In genomic region chr5:34360261-34360660, GRCm38 (mm10) we compare ENCODE assay signal across 21 mouse cellular contexts. TPM values are rescaled to one million over a fixed set of nuclear protein-coding genes. Genes with fewer than 3 reads are reported as not detected.
DNase-seq lines count a peak whose midpoint lies in the region; ATAC-seq and TF ChIP-seq lines count a peak whose summit lies in the region.
"Had no signal": no experiment of that assay in that cellular context is flagged by ENCODE, and none has a peak within 500 bp of the region (broad histone marks: within the 10 kb centered on the region; RNA-seq: fewer than 3 reads in every experiment).

No protein-coding gene starts in this region.

- no peak for TF ChIP-seq POLR2A in embryonic fibroblast, embryonic 13.5 days (IDR thresholded peaks at IDR 0.05; ENCODE audit: low read depth, low read length)

- peak overlapping the region; percentile 68 for H3K27ac ChIP-seq in embryonic fibroblast, embryonic 13.5 days (ENCODE audit: insufficient read depth, low read length)
- H3K27ac ChIP-seq: embryonic facial prominence, embryonic 13.5 days; embryonic facial prominence, embryonic 15.5 days; forebrain, embryonic 12.5 days had no signal

- no peak overlapping the region for H3K4me3 ChIP-seq in embryonic fibroblast, embryonic 13.5 days (ENCODE audit: insufficient read depth, low read length)
- H3K4me3 ChIP-seq: embryonic facial prominence, embryonic 13.5 days; embryonic facial prominence, embryonic 15.5 days; forebrain, embryonic 12.5 days had no signal

- DNase-seq in 3T3-L1 (ENCODE audit: low read depth, low spot score) (peak; percentile 75), NIH3T3 (ENCODE audit: low read depth) (peak; percentile 73)
- DNase-seq in kidney, adult 9 months = no peak
- DNase-seq: adrenal gland, adult 2 months; adrenal gland, postnatal 10 days; adrenal gland, postnatal 25 days; B cell, adult 2 months; cerebellum, adult 11-12 months; cerebellum, adult 2 months; cerebellum, adult 9-10 months; cerebellum, postnatal 10 days; cerebellum, postnatal 25 days; embryo, embryonic 11 days had no signal

- TF ChIP-seq CTCF in embryonic fibroblast, embryonic 13.5 days (IDR thresholded peaks at IDR 0.05; ENCODE audit: borderline replicate concordance, insufficient read depth, low read length) = no peak

- H3K4me1 ChIP-seq in embryonic fibroblast, embryonic 13.5 days (ENCODE audit: control insufficient read depth, insufficient read depth, low read length) = peaks cover 10% of the 10 kb centered on the region
- H3K4me1 ChIP-seq: embryonic facial prominence, embryonic 13.5 days; embryonic facial prominence, embryonic 15.5 days; forebrain, embryonic 12.5 days had no signal

- no peak for ATAC-seq in monocyte, adult 5-6 weeks (replicated peaks; ENCODE audit: insufficient number of reproducible peaks, low FRiP score, low TSS enrichment, poor library complexity, severe bottlenecking)
- ATAC-seq: CD4-positive, CD25-positive, alpha-beta regulatory T cell, adult 4 months; forebrain, embryonic 14.5 days; forebrain, embryonic 16.5 days had no signal

RNA-seq across cellular contexts. Expression of gene Fam193a, which starts 9.5 kb away (rescaled TPM):
- polyA plus RNA-seq in embryonic fibroblast, embryonic 13.5 days (2011; ENCODE audit: insufficient read length, low read depth, missing spikeins) = 32.9 and 39.7 TPM in 2 replicates
- total RNA-seq in monocyte, adult 5-6 weeks (2017) = 28.6 to 65.7 TPM (median 40.7 TPM) in 3 replicates

RNA-seq across cellular contexts. Expression of gene Rnf4, which starts 24.2 kb away (rescaled TPM):
- 166 and 167 TPM in 2 replicates for polyA plus RNA-seq in embryonic fibroblast, embryonic 13.5 days (2011; ENCODE audit: insufficient read length, low read depth, missing spikeins)
- 155 to 183 TPM (median 179 TPM) in 3 replicates for total RNA-seq in monocyte, adult 5-6 weeks (2017)
